Mouse (Mus musculus) olfactory bulb, adult 2 months (tissue): ENCODE measurements around the gene Id2.

ENCODE experiments used
- CTCF ChIP-seq: fragments of 200-500 bp; IDR thresholded peaks from 2 replicates; pipeline ENCODE4 v1.5.1; 2012; ENCODE audit warnings: low read depth, mild to moderate bottlenecking, low read length, moderate library complexity; ENCODE audit not compliant: insufficient read depth
- POLR2A ChIP-seq: fragments of 200-500 bp; IDR thresholded peaks from 2 replicates; pipeline ENCODE4 v1.6.1; 2012; ENCODE audit warnings: mild to moderate bottlenecking, low read depth, low read length, moderate library complexity; ENCODE audit not compliant: insufficient read depth

DNA sequence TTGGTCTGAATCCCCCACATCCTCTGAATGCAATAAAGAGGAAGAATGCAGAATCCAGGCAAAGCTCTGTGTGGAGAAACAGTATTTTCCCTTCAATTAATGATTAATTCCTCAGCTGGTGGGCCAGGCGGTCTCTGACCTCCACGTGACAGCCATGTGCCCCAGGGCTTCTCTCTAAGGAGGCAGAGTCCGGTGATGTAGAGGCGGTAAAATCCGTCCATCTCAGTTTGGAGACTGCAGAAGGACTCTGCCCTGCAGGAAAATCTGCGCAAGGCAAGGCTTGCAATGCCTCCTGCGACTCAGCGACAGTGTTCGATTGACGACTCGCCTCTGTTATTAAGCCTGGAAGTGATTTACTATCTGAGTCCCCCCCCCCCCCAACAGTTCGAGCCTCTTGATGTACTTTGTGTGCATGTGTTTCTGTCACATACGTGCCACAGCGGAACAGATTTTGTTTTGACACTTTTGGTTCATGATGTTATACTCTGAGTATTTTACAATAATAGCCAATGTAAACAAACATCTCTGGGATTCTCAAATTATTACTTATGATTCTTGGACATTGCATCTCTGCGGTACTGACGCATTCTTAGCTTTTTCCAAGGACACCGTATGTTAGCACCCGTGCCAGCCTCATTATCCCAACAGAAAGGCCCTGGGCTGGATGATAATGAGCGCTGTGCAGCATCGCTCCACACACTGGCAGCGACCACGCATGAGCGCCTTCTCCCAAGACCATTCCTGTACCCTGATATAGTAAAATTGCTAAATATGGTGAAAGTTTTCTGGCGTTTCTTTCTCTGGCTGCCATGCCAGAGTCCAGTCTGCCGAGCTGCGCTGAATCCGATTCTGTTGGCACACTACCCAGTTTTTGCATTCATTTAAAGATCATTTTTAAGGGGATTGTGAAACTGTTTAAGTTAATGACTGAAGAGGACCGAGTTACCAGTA is 545 bp upstream of the Id2 start:
- TF ChIP-seq POLR2A (no peak), CTCF (no peak)
